Comparison of ENCODE assay signal across 8 mouse cellular contexts in genomic region chr6:73248237-73249048, GRCm38 (mm10). TPM values are rescaled to one million over a fixed set of nuclear protein-coding genes. Genes with fewer than 3 reads are reported as not detected.
A peak's percentile ranks its signal among the peaks of the same experiment; 100 is the strongest.
DNase-seq lines count a peak whose midpoint lies in the region; ATAC-seq and TF ChIP-seq lines count a peak whose summit lies in the region.

TSS of gene Suclg1 (plus strand) at chr6:73248382.

- peak within 1 kb of the TSS; percentile 97 for H3K27ac ChIP-seq in gastrocnemius, adult 2 months
- H3K27ac ChIP-seq in hindbrain, postnatal 0 days: peak within 1 kb of the TSS; percentile 85
- H3K27ac ChIP-seq in left cerebral cortex, adult 2 months: peak within 1 kb of the TSS; percentile 99

- peak; percentile 67 for DNase-seq in WW6 (ENCODE audit: low read depth, low spot score)
- peak; percentile 62 to 83 for DNase-seq in cerebellum, postnatal 4 days (ENCODE audit: low spot score in 2 of 2)
- DNase-seq in gastrocnemius, adult 2 months: peak; percentile 93
- peak; percentile 93 for DNase-seq in hindbrain, postnatal 0 days (ENCODE audit: low spot score)
- DNase-seq in left cerebral cortex, adult 2 months (ENCODE audit: extremely low spot score in 1 of 2, low spot score in 2 of 2): peak; percentile 85 to 89
- peak; percentile 93 to 94 for DNase-seq in right cerebral cortex, adult 2 months (ENCODE audit: low spot score in 2 of 2)
- DNase-seq in urinary bladder, postnatal 14 days (ENCODE audit: low spot score): peak; percentile 84

- H3K4me3 ChIP-seq in gastrocnemius, adult 2 months: peak within 1 kb of the TSS; percentile 98
- H3K4me3 ChIP-seq in hindbrain, postnatal 0 days (ENCODE audit: low read length): peak within 1 kb of the TSS; percentile 94
- H3K4me3 ChIP-seq in left cerebral cortex, adult 2 months: peak within 1 kb of the TSS; percentile 98

- H3K9ac ChIP-seq in hindbrain, postnatal 0 days (replicated peaks; ENCODE audit: low read length): peak within 1 kb of the TSS; percentile 84

- no peaks in the 10 kb centered on the region for H3K36me3 ChIP-seq in hindbrain, postnatal 0 days (ENCODE audit: insufficient read depth, low read length)

- intact Hi-C loops in gastrocnemius, adult 2 months (cut with DNase I): no loop called here
- intact Hi-C loops in left cerebral cortex, adult 2 months (cut with DNase I): no loop called here

- H3K4me1 ChIP-seq in hindbrain, postnatal 0 days (ENCODE audit: insufficient read depth, low read length): no peaks in the 10 kb centered on the region

- no peaks in the 10 kb centered on the region for H3K9me3 ChIP-seq in hindbrain, postnatal 0 days (ENCODE audit: low read length)

- H3K27me3 ChIP-seq in hindbrain, postnatal 0 days (ENCODE audit: insufficient read depth, low read length): no peaks in the 10 kb centered on the region

- H3K4me2 ChIP-seq in hindbrain, postnatal 0 days (ENCODE audit: low read depth, low read length): peak within 1 kb of the TSS; percentile 68

- TF ChIP-seq CTCF in gastrocnemius, adult 2 months (IDR thresholded peaks at IDR 0.05): no peak
- no peak for TF ChIP-seq CTCF in hindbrain, postnatal 0 days (IDR thresholded peaks at IDR 0.05; ENCODE audit: low read depth)
- TF ChIP-seq CTCF in left cerebral cortex, adult 2 months (IDR thresholded peaks at IDR 0.05): no peak

- peak; percentile 96 for ATAC-seq in hindbrain, postnatal 0 days
- peak; percentile 92 for ATAC-seq in megakaryocyte, adult 5-6 weeks (ENCODE audit: poor library complexity, severe bottlenecking)

- WGBS in hindbrain, postnatal 0 days: under 1% methylated on average over 56 of the region's 58 CpGs

RNA-seq across cellular contexts. Expression of gene Suclg1, which starts in this region (rescaled TPM):
- total RNA-seq in gastrocnemius, adult 2 months (2021): 100 to 1,000 TPM; 284 to 376 TPM
- 35.0 and 46.8 TPM in 2 replicates for total RNA-seq in hindbrain, postnatal 0 days (2014; rRNA removed)
- 152 and 153 TPM in 2 replicates for polyA plus RNA-seq in hindbrain, postnatal 0 days (2015; fragmentation: Nextera tagmentation; extraction: Ambion mirVana)
- total RNA-seq in left cerebral cortex, adult 2 months (2021): 100 to 1,000 TPM; 113 to 133 TPM
- total RNA-seq in megakaryocyte, adult 5-6 weeks (2015): 55.7 and 78.0 TPM in 2 replicates
- 43.4 and 45.9 TPM in 2 replicates for total RNA-seq in megakaryocyte, adult 5-6 weeks (2017)

Comparison
In these comparisons a context has a peak if more than half of its experiments do, and no peak if none do; other contexts are left out.
1. Peak in every context shown above with its lines: DNase-seq, ATAC-seq, H3K4me3 ChIP-seq and H3K27ac ChIP-seq.